Mouse (Mus musculus) limb, embryonic 15.5 days (tissue): Measurements from ENCODE around the gene Rtkn2. TPM values are rescaled to one million over a fixed set of nuclear protein-coding genes. Genes with fewer than 3 reads are reported as not detected.

ENCODE experiments used
- ATAC-seq: fragments of 200-750 bp; cut with Nextera tagmentation; 2 replicates; pipeline ENCODE4 v1.8.0; 2017; ENCODE audit warnings: low read depth, moderate TSS enrichment; ENCODE audit not compliant: insufficient number of reproducible peaks, low FRiP score, low TSS enrichment
- H3K27ac ChIP-seq: fragments of 300-500 bp; sonication (generic); 2 replicates; pipeline ENCODE4 v1.5.1; 2015; ENCODE audit warnings: moderate library complexity, mild to moderate bottlenecking, inconsistent platforms
- H3K27me3 ChIP-seq: fragments of 300-500 bp; sonication (generic); 2 replicates; pipeline ENCODE4 v1.6.1; 2015; ENCODE audit warnings: inconsistent platforms
- H3K36me3 ChIP-seq: fragments of 300-500 bp; sonication (generic); 2 replicates; pipeline ENCODE4 v1.6.1; 2015; ENCODE audit warnings: inconsistent platforms
- H3K4me1 ChIP-seq: fragments of 300-500 bp; sonication (generic); 2 replicates; pipeline ENCODE4 v1.6.1; 2015; ENCODE audit warnings: inconsistent platforms
- H3K4me2 ChIP-seq: fragments of 300-500 bp; sonication (generic); 2 replicates; pipeline ENCODE4 v1.6.1; 2015; ENCODE audit warnings: mild to moderate bottlenecking, inconsistent platforms
- H3K4me3 ChIP-seq: fragments of 300-500 bp; sonication (generic); 2 replicates; pipeline ENCODE4 v1.5.1; 2015; ENCODE audit warnings: mild to moderate bottlenecking, inconsistent platforms
- H3K9ac ChIP-seq: fragments of 300-500 bp; sonication (generic); 2 replicates; pipeline ENCODE4 v1.6.1; 2015; ENCODE audit warnings: inconsistent platforms
- H3K9me3 ChIP-seq: fragments of 300-500 bp; sonication (generic); 2 replicates; pipeline ENCODE4 v1.6.1; 2016; ENCODE audit warnings: inconsistent platforms
- WGBS: fragments of 180-500 bp; shearing (Covaris S2); methylation state at CpG from one replicate; pipeline ENCODE4 v1.1.7; 2015; 5-methylcytosine and 5-hydroxymethylcytosine counted together
- polyA plus RNA-seq: library from polyadenylated mRNA; unstranded; fragments of >200 nt; fragmentation: Nextera tagmentation; extraction: Ambion mirVana; gene quantifications from 2 replicates; pipeline ENCODE4 v1.2.1, GENCODE M21; 2015

Rtkn2 gene
- polyA plus RNA-seq: 5.9 and 6.0 TPM in 2 replicates

GRCm38 (mm10) chr10:67979401-67980157 lies at the start of gene Rtkn2:
Gene Rtkn2, plus strand, starts transcription at chr10:67979570.
- WGBS: under 1% methylated on average over 57 of the region's 57 CpGs
- peak; percentile 95 for ATAC-seq
- Histone ChIP-seq H3K4me2 (peak within 1 kb of the TSS; percentile 100), H3K4me1 (no peaks in the 10 kb centered on the region), H3K36me3 (no peaks in the 10 kb centered on the region), H3K4me3 (peak within 1 kb of the TSS; percentile 73), H3K27me3 (no peaks in the 10 kb centered on the region), H3K9me3 (no peaks in the 10 kb centered on the region), H3K27ac (0 out of 2 replicates have a peak within 1 kb of the TSS, but pooled peaks have one; percentile 30), H3K9ac (peak within 1 kb of the TSS; percentile 61)

GRCm38 (mm10) chr10:67931328-67931727 lies 48.0 kb upstream of the Rtkn2 start:
- H3K4me1 ChIP-seq: no peaks in the 10 kb centered on the region
- 82% methylated on average over 4 of the region's 4 CpGs for WGBS
- no peak overlapping the region for H3K9ac ChIP-seq
- no peaks in the 10 kb centered on the region for H3K36me3 ChIP-seq
- no peaks in the 10 kb centered on the region for H3K27me3 ChIP-seq
- no peak overlapping the region for H3K27ac ChIP-seq
- no peak for ATAC-seq
- no peaks in the 10 kb centered on the region for H3K9me3 ChIP-seq
- H3K4me2 ChIP-seq: no peak overlapping the region
- H3K4me3 ChIP-seq: no peak overlapping the region

GRCm38 (mm10) chr10:67932780-67933179 lies 46.6 kb upstream of the Rtkn2 start:
- Histone ChIP-seq H3K4me3 (no peak overlapping the region), H3K9me3 (no peaks in the 10 kb centered on the region), H3K27me3 (no peaks in the 10 kb centered on the region), H3K4me1 (no peaks in the 10 kb centered on the region), H3K9ac (no peak overlapping the region), H3K36me3 (no peaks in the 10 kb centered on the region), H3K4me2 (no peak overlapping the region), H3K27ac (no peak overlapping the region)
- ATAC-seq: no peak
- 82% methylated on average over 11 of the region's 11 CpGs for WGBS

GRCm38 (mm10) chr10:67936944-67937343 lies 42.4 kb upstream of the Rtkn2 start:
- no peak overlapping the region for H3K4me3 ChIP-seq
- 66% methylated on average over 4 of the region's 4 CpGs for WGBS
- no peaks in the 10 kb centered on the region for H3K36me3 ChIP-seq
- no peak overlapping the region for H3K4me2 ChIP-seq
- no peaks in the 10 kb centered on the region for H3K27me3 ChIP-seq
- no peaks in the 10 kb centered on the region for H3K4me1 ChIP-seq
- no peak overlapping the region for H3K27ac ChIP-seq
- H3K9me3 ChIP-seq: no peaks in the 10 kb centered on the region
- ATAC-seq: no peak
- H3K9ac ChIP-seq: no peak overlapping the region

- H3K4me1 ChIP-seq: no peaks in the 10 kb centered on the region
- no peak overlapping the region for H3K4me2 ChIP-seq
- no peak overlapping the region for H3K4me3 ChIP-seq
- H3K36me3 ChIP-seq: no peaks in the 10 kb centered on the region
- no peaks in the 10 kb centered on the region for H3K27me3 ChIP-seq
- ATAC-seq: no peak
- H3K9ac ChIP-seq: no peak overlapping the region
- H3K27ac ChIP-seq: no peak overlapping the region
- 86% methylated on average over 5 of the region's 5 CpGs for WGBS
- no peaks in the 10 kb centered on the region for H3K9me3 ChIP-seq
These were observed 41.6 kb upstream of the Rtkn2 start for GRCm38 (mm10) chr10:67937775-67938174.

- WGBS: 68% methylated on average over 12 of the region's 12 CpGs
- no peaks in the 10 kb centered on the region for H3K36me3 ChIP-seq
- no peak for ATAC-seq
- H3K4me1 ChIP-seq: no peaks in the 10 kb centered on the region
- no peak overlapping the region for H3K27ac ChIP-seq
- no peak overlapping the region for H3K9ac ChIP-seq
- no peaks in the 10 kb centered on the region for H3K27me3 ChIP-seq
- no peak overlapping the region for H3K4me2 ChIP-seq
- H3K4me3 ChIP-seq: no peak overlapping the region
- no peaks in the 10 kb centered on the region for H3K9me3 ChIP-seq
These were observed 39.8 kb upstream of the Rtkn2 start for GRCm38 (mm10) chr10:67939546-67939945.

DNA sequence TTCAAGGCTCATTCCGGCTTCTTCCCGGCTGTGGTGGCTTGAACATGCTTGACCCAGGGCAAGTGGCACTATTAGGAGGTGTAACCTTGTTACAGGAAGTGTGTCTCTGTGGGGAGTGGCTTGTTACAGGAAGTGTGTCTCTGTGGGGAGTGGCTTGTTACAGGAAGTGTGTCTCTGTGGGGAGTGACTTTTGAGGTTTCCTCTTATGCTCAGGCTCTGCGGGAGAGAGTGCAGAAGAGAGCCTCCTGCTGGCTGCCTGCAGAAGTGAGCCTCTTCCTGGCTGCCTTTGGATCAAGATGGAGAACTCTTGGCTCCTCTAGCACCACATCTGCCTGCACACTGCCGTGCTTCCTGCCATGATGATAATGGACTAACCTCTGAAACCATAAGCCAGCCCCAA lies 35.9 kb upstream of the Rtkn2 start:
- H3K4me3 ChIP-seq: no peak overlapping the region

GRCm38 (mm10) chr10:67950059-67950748 lies 29.2 kb upstream of the Rtkn2 start:
- no peaks in the 10 kb centered on the region for H3K36me3 ChIP-seq
- no peaks in the 10 kb centered on the region for H3K27me3 ChIP-seq
- WGBS: 78% methylated on average over 8 of the region's 8 CpGs
- H3K27ac ChIP-seq: no peak overlapping the region
- no peak overlapping the region for H3K9ac ChIP-seq
- H3K4me3 ChIP-seq: no peak overlapping the region
- H3K4me1 ChIP-seq: no peaks in the 10 kb centered on the region
- ATAC-seq: no peak
- no peak overlapping the region for H3K4me2 ChIP-seq
- H3K9me3 ChIP-seq: no peaks in the 10 kb centered on the region

More for the DNA sequence above, 35.9 kb upstream of the Rtkn2 start:
- Histone ChIP-seq H3K36me3 (no peaks in the 10 kb centered on the region), H3K4me2 (no peak overlapping the region), H3K27me3 (no peaks in the 10 kb centered on the region), H3K4me1 (no peaks in the 10 kb centered on the region), H3K9ac (no peak overlapping the region), H3K9me3 (no peaks in the 10 kb centered on the region), H3K27ac (no peak overlapping the region)
- 94% methylated on average over 4 of the region's 4 CpGs for WGBS
- no peak for ATAC-seq

- H3K4me3 ChIP-seq: no peak overlapping the region
- no peak overlapping the region for H3K4me2 ChIP-seq
- 78% methylated on average over 4 of the region's 4 CpGs for WGBS
- no peak for ATAC-seq
- no peak overlapping the region for H3K27ac ChIP-seq
- H3K27me3 ChIP-seq: no peaks in the 10 kb centered on the region
- no peaks in the 10 kb centered on the region for H3K36me3 ChIP-seq
- no peaks in the 10 kb centered on the region for H3K4me1 ChIP-seq
- no peaks in the 10 kb centered on the region for H3K9me3 ChIP-seq
- H3K9ac ChIP-seq: no peak overlapping the region
These were observed 27.7 kb upstream of the Rtkn2 start for GRCm38 (mm10) chr10:67951690-67952089.

- ATAC-seq: no peak
- no peak overlapping the region for H3K9ac ChIP-seq
- no peaks in the 10 kb centered on the region for H3K9me3 ChIP-seq
- no peaks in the 10 kb centered on the region for H3K36me3 ChIP-seq
- no peaks in the 10 kb centered on the region for H3K27me3 ChIP-seq
- H3K27ac ChIP-seq: no peak overlapping the region
- 90% methylated on average over 2 of the region's 2 CpGs for WGBS
- H3K4me1 ChIP-seq: no peaks in the 10 kb centered on the region
- no peak overlapping the region for H3K4me2 ChIP-seq
- H3K4me3 ChIP-seq: no peak overlapping the region
These were observed 23.4 kb upstream of the Rtkn2 start for GRCm38 (mm10) chr10:67955982-67956381.

- H3K27ac ChIP-seq: no peak overlapping the region
- H3K9me3 ChIP-seq: no peaks in the 10 kb centered on the region
- no peak overlapping the region for H3K4me3 ChIP-seq
- no peaks in the 10 kb centered on the region for H3K36me3 ChIP-seq
- no peak overlapping the region for H3K4me2 ChIP-seq
- H3K4me1 ChIP-seq: no peaks in the 10 kb centered on the region
- H3K27me3 ChIP-seq: no peaks in the 10 kb centered on the region
- no peak for ATAC-seq
- WGBS: 55% methylated on average over 3 of the region's 3 CpGs
- no peak overlapping the region for H3K9ac ChIP-seq
These were observed 19.4 kb upstream of the Rtkn2 start for GRCm38 (mm10) chr10:67959982-67960381.

GRCm38 (mm10) chr10:67962496-67962895 lies 16.9 kb upstream of the Rtkn2 start:
- ATAC-seq: no peak
- WGBS: 67% methylated on average over 10 of the region's 10 CpGs

More at GRCm38 (mm10) chr10:67962496-67962895, 16.9 kb upstream of the Rtkn2 start:
- Histone ChIP-seq H3K27ac (no peak overlapping the region), H3K4me1 (0 out of 2 replicates have a peak, but pooled peaks cover 3% of the 10 kb centered on the region), H3K36me3 (no peaks in the 10 kb centered on the region), H3K9me3 (no peaks in the 10 kb centered on the region), H3K9ac (no peak overlapping the region), H3K27me3 (no peaks in the 10 kb centered on the region), H3K4me3 (no peak overlapping the region), H3K4me2 (no peak overlapping the region)
